Mouse (Mus musculus): Measurements from ENCODE around the gene Copg1. TPM values are rescaled to one million over a fixed set of nuclear protein-coding genes. Genes with fewer than 3 reads are reported as not detected.
A peak's percentile ranks its signal among the peaks of the same experiment; 100 is the strongest.

Copg1 gene
- polyA plus RNA-seq, 2 experiments: 135 to 177 TPM

DNA sequence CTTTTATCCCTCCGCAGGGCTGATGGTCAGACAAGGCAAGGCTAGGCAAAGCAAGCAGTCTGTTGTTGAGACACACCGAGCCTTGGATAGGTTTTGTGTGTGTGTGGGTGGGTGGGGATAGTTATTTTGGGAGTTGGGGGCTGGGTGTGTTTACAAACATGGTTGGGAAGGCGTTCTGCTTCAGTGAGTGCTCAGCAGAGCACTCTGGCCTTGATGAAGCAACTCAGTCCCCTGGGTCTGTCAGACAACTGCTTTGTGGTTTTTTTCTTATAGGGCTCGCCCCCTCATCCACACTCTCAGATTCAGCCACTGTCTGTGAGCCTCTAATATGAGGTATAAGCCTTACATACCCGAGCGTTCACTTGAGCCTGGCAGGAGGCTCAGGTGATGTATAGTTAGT lies 23.9 kb downstream of the Copg1 start:
- Histone ChIP-seq H3K27me3 (ENCODE audit: control insufficient read depth, insufficient read depth, low read length) (no peaks in the 10 kb centered on the region), H3K36me3 (ENCODE audit: control insufficient read depth, insufficient read depth, low read length) (peaks cover 70% of the 10 kb centered on the region), H3K4me2 (replicated peaks; ENCODE audit: low read depth, low read length, severe bottlenecking) (no peak overlapping the region), H3K9me3 (ENCODE audit: control insufficient read depth, low read length) (no peaks in the 10 kb centered on the region), H3K9ac (ENCODE audit: low read depth, low read length, severe bottlenecking) (no peak overlapping the region), H3K4me3 (replicated peaks; ENCODE audit: low read length) (no peak overlapping the region), H3K4me1 (ENCODE audit: control insufficient read depth, insufficient read depth, low read length) (peaks cover 12% of the 10 kb centered on the region), H3K27ac (replicated peaks; ENCODE audit: low read depth, low read length) (no peak overlapping the region)
- no peak for ATAC-seq (ENCODE audit: low FRiP score, low read depth)
- no peak for DNase-seq (ENCODE audit: low spot score)
- WGBS: 83% methylated on average over 6 of the region's 6 CpGs
- TF ChIP-seq POLR2A (IDR thresholded peaks at IDR 0.05; ENCODE audit: borderline replicate concordance, extremely low read depth, insufficient read depth, insufficient read length): no peak

- H3K36me3 ChIP-seq (ENCODE audit: control insufficient read depth, insufficient read depth, low read length): peaks cover 70% of the 10 kb centered on the region
- peak within 1 kb of the TSS; percentile 74 for H3K4me2 ChIP-seq (replicated peaks; ENCODE audit: low read depth, low read length, severe bottlenecking)
- H3K4me3 ChIP-seq (replicated peaks; ENCODE audit: low read length): peak within 1 kb of the TSS; percentile 89
- under 1% methylated on average over 54 of the region's 62 CpGs for whole genome bisulfite sequencing
- 0 out of 2 replicates have a peak, but pooled peaks have one; percentile 9 for TF ChIP-seq POLR2A (IDR thresholded peaks at IDR 0.05; ENCODE audit: borderline replicate concordance, extremely low read depth, insufficient read depth, insufficient read length)
- no peaks in the 10 kb centered on the region for H3K27me3 ChIP-seq (ENCODE audit: control insufficient read depth, insufficient read depth, low read length)
- peak; percentile 91 for ATAC-seq (ENCODE audit: low FRiP score, low read depth)
- peaks cover 12% of the 10 kb centered on the region for H3K4me1 ChIP-seq (ENCODE audit: control insufficient read depth, insufficient read depth, low read length)
- H3K9ac ChIP-seq (ENCODE audit: low read depth, low read length, severe bottlenecking): peak within 1 kb of the TSS; percentile 87
- H3K27ac ChIP-seq (replicated peaks; ENCODE audit: low read depth, low read length): peak within 1 kb of the TSS; percentile 87
- H3K9me3 ChIP-seq (ENCODE audit: control insufficient read depth, low read length): no peaks in the 10 kb centered on the region
- DNase-seq (ENCODE audit: low spot score): peak; percentile 63
These were observed 26.2 kb downstream of the Copg1 start, which contains the start of gene Hmces for GRCm38 (mm10) chr6:87913661-87914325. Gene Hmces, plus strand, starts transcription at chr6:87913935.

DNA sequence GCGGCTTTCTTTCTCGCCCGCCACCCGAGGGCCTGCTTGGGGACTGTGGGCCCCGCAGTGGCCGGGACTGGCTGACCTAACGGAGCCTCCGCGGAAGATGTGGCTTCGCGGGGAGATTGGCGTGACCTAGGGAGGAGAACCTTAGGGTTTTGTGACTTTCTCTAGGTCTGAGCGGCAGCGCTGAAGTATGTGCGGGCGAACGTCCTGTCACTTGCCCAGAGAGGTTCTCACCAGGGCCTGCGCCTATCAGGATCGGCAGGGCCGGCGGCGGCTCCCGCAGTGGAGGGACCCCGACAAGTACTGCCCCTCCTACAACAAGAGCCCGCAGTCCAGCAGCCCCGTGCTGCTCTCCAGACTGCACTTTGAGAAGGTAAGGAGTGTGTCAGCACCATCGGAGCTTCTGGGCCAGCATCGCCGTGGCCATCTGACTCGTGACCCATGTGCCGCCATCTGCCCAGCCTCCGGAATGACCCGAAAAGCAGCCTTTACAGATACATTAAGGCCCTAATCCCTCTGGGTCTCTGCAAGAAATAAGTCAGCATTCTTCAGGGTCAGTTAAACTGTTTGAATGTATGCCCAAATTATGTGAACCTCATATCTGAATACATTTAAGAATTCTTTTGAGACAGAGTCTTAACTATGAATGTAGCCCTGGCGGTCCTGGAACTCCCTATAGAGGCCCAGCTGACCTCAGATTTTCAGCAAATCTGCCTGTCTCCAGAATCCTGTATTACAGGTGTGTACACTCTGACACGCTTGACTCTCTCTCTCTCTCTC lies 26.9 kb downstream of the Copg1 start:
- TF ChIP-seq POLR2A (IDR thresholded peaks at IDR 0.05; ENCODE audit: borderline replicate concordance, extremely low read depth, insufficient read depth, insufficient read length): no peak
- H3K27ac ChIP-seq (replicated peaks; ENCODE audit: low read depth, low read length): peak overlapping the region; percentile 87
- H3K4me3 ChIP-seq (replicated peaks; ENCODE audit: low read length): peak overlapping the region; percentile 89
- WGBS: 8% methylated on average over 35 of the region's 35 CpGs
- H3K9me3 ChIP-seq (ENCODE audit: control insufficient read depth, low read length): no peaks in the 10 kb centered on the region
- peaks cover 70% of the 10 kb centered on the region for H3K36me3 ChIP-seq (ENCODE audit: control insufficient read depth, insufficient read depth, low read length)
- no peaks in the 10 kb centered on the region for H3K27me3 ChIP-seq (ENCODE audit: control insufficient read depth, insufficient read depth, low read length)
- H3K4me1 ChIP-seq (ENCODE audit: control insufficient read depth, insufficient read depth, low read length): peaks cover 12% of the 10 kb centered on the region
- H3K9ac ChIP-seq (ENCODE audit: low read depth, low read length, severe bottlenecking): peak overlapping the region; percentile 87
- peak; percentile 39 for ATAC-seq (ENCODE audit: low FRiP score, low read depth)
- DNase-seq (ENCODE audit: low spot score): no peak
- H3K4me2 ChIP-seq (replicated peaks; ENCODE audit: low read depth, low read length, severe bottlenecking): peak overlapping the region; percentile 74

DNA sequence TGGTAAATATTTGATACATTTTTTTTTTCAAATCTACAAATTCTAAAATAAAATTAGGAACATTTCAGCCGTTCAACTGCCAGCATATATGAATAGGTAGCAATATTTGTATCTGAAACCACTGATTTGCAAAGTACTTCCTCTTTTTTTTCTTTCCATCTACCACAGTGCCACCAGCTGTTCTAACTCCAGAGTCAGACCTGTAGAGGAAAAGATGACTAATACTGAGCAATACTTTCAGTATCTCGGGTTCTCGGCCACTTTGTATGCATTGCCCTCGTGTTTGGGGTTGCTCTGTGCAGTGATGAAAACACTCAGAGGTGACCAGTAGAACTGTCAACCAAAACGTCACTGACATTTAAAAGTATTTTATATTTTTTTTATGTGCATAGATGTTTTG lies 28.3 kb downstream of the Copg1 start:
- H3K4me3 ChIP-seq (replicated peaks; ENCODE audit: low read length): no peak overlapping the region
- WGBS: 82% methylated on average over 5 of the region's 5 CpGs
- H3K9ac ChIP-seq (ENCODE audit: low read depth, low read length, severe bottlenecking): no peak overlapping the region
- H3K4me2 ChIP-seq (replicated peaks; ENCODE audit: low read depth, low read length, severe bottlenecking): no peak overlapping the region
- peaks cover 67% of the 10 kb centered on the region for H3K36me3 ChIP-seq (ENCODE audit: control insufficient read depth, insufficient read depth, low read length)
- DNase-seq (ENCODE audit: low spot score): no peak
- no peaks in the 10 kb centered on the region for H3K9me3 ChIP-seq (ENCODE audit: control insufficient read depth, low read length)
- no peak for TF ChIP-seq POLR2A (IDR thresholded peaks at IDR 0.05; ENCODE audit: borderline replicate concordance, extremely low read depth, insufficient read depth, insufficient read length)
- no peaks in the 10 kb centered on the region for H3K27me3 ChIP-seq (ENCODE audit: control insufficient read depth, insufficient read depth, low read length)
- no peak for ATAC-seq (ENCODE audit: low FRiP score, low read depth)
- H3K27ac ChIP-seq (replicated peaks; ENCODE audit: low read depth, low read length): no peak overlapping the region
- peaks cover 12% of the 10 kb centered on the region for H3K4me1 ChIP-seq (ENCODE audit: control insufficient read depth, insufficient read depth, low read length)

DNA sequence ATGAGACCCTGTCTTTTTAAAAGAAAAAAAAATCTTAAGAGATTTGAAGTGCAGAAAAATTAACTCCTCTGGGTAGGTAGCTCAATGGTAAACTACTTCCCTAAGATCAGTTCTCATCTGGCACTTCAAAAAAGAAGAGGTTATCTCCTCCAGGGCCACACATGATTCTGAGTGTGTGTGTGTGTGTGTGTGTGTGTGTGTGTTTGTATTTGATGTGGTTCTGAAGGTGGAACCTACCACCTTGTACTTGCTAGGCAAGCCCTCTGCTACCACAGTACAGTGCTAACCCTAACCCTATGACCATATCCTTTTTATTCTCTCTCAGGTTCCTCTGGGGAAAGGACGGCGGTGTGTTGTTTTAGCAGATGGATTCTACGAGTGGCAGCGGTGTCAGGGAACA lies 33.6 kb downstream of the Copg1 start:
- H3K27me3 ChIP-seq (ENCODE audit: control insufficient read depth, insufficient read depth, low read length): no peaks in the 10 kb centered on the region
- H3K4me1 ChIP-seq (ENCODE audit: control insufficient read depth, insufficient read depth, low read length): no peaks in the 10 kb centered on the region
- H3K4me3 ChIP-seq (replicated peaks; ENCODE audit: low read length): no peak overlapping the region
- ATAC-seq (ENCODE audit: low FRiP score, low read depth) (no peak), DNase-seq (ENCODE audit: low spot score) (no peak)
- peaks cover 84% of the 10 kb centered on the region for H3K36me3 ChIP-seq (ENCODE audit: control insufficient read depth, insufficient read depth, low read length)
- H3K9me3 ChIP-seq (ENCODE audit: control insufficient read depth, low read length): no peaks in the 10 kb centered on the region
- H3K27ac ChIP-seq (replicated peaks; ENCODE audit: low read depth, low read length): no peak overlapping the region
- WGBS: 92% methylated on average over 4 of the region's 4 CpGs
- no peak for TF ChIP-seq POLR2A (IDR thresholded peaks at IDR 0.05; ENCODE audit: borderline replicate concordance, extremely low read depth, insufficient read depth, insufficient read length)
- no peak overlapping the region for H3K4me2 ChIP-seq (replicated peaks; ENCODE audit: low read depth, low read length, severe bottlenecking)
- no peak overlapping the region for H3K9ac ChIP-seq (ENCODE audit: low read depth, low read length, severe bottlenecking)
